Mouse (Mus musculus) intestine, embryonic 14.5 days (tissue): ENCODE data around the gene Gm42791. TPM values are rescaled to one million over a fixed set of nuclear protein-coding genes. Genes with fewer than 3 reads are reported as not detected.

Experiments used
- ATAC-seq: fragments of 200-750 bp; cut with Nextera tagmentation; replicated peaks from 2 replicates; pipeline ENCODE4 v1.8.0; 2017; ENCODE audit warnings: low read depth, moderate number of reproducible peaks, moderate TSS enrichment, moderate library complexity; ENCODE audit not compliant: low FRiP score, low TSS enrichment
- DNase-seq: peaks from one replicate; pipeline ENCODE4 v3.0.0-alpha.2; 2018; ENCODE audit warnings: low spot score
- H3K27ac ChIP-seq: fragments of 300-500 bp; sonication (generic); 2 replicates; pipeline ENCODE4 v1.5.1; 2014; ENCODE audit warnings: low read depth, mild to moderate bottlenecking, control low read depth
- H3K27me3 ChIP-seq: fragments of 300-500 bp; sonication (generic); replicated peaks from 2 replicates; pipeline ENCODE4 v1.6.1; 2014; ENCODE audit warnings: low read length, control low read depth; ENCODE audit not compliant: control insufficient read depth, insufficient read depth
- H3K36me3 ChIP-seq: fragments of 300-500 bp; sonication (generic); 2 replicates; pipeline ENCODE4 v1.6.1; 2014; ENCODE audit warnings: low read length, control low read depth; ENCODE audit not compliant: control insufficient read depth, insufficient read depth
- H3K4me1 ChIP-seq: fragments of 300-500 bp; sonication (generic); replicated peaks from 2 replicates; pipeline ENCODE4 v1.6.1; 2014; ENCODE audit warnings: low read length, control low read depth, mixed read lengths; ENCODE audit not compliant: control insufficient read depth, insufficient read depth
- H3K4me2 ChIP-seq: fragments of 300-500 bp; sonication (generic); 2 replicates; pipeline ENCODE4 v1.6.1; 2014; ENCODE audit warnings: low read length
- H3K4me3 ChIP-seq: fragments of 300-500 bp; sonication (generic); 2 replicates; pipeline ENCODE4 v1.5.1; 2014; ENCODE audit warnings: low read depth, low read length, control low read depth, mixed read lengths
- H3K9ac ChIP-seq: fragments of 300-500 bp; sonication (generic); 2 replicates; pipeline ENCODE4 v1.6.1; 2014; ENCODE audit warnings: mild to moderate bottlenecking, low read length
- H3K9me3 ChIP-seq: fragments of 300-500 bp; sonication (generic); 2 replicates; pipeline ENCODE4 v1.6.1; 2016; ENCODE audit warnings: low read length, control low read depth; ENCODE audit not compliant: control insufficient read depth
- WGBS: fragments of 180-500 bp; shearing (Covaris S2); extraction: QIAGEN DNeasy Blood & Tissue Kit; methylation state at CpG from one replicate; pipeline ENCODE4 v1.1.7; 2014; 5-methylcytosine and 5-hydroxymethylcytosine counted together
- polyA plus RNA-seq: library from polyadenylated mRNA; unstranded; fragments of >200 nt; fragmentation: Nextera tagmentation; extraction: Ambion mirVana; gene quantifications from 2 replicates; pipeline ENCODE4 v1.2.1, GENCODE M21; 2014

Gm42791 gene
- polyA plus RNA-seq, 1 experiment from 2014 or later, result 2.2 TPM

GRCm38 (mm10) chr5:148951360-148951759 lies 43.6 kb downstream of the Gm42791 start:
- H3K27ac ChIP-seq, result no peak overlapping the region
- DNase-seq (no peak), ATAC-seq (no peak)
- no peak overlapping the region for H3K4me2 ChIP-seq
- no peaks in the 10 kb centered on the region for H3K36me3 ChIP-seq
- no peak overlapping the region for H3K4me3 ChIP-seq
- no peaks in the 10 kb centered on the region for H3K9me3 ChIP-seq
- no peaks in the 10 kb centered on the region for H3K27me3 ChIP-seq
- H3K4me1 ChIP-seq, result peaks cover 6% of the 10 kb centered on the region; the same call in 1 of the 2 replicates
- no peak overlapping the region for H3K9ac ChIP-seq
- 94% methylated on average over 5 of the region's 5 CpGs for WGBS

- Histone ChIP-seq H3K27ac (peak overlapping the region; percentile 60), H3K9me3 (no peaks in the 10 kb centered on the region), H3K9ac (no peak overlapping the region), H3K4me1 (peaks cover 6% of the 10 kb centered on the region; the same call in 1 of the 2 replicates), H3K4me3 (no peak overlapping the region), H3K36me3 (no peaks in the 10 kb centered on the region), H3K27me3 (no peaks in the 10 kb centered on the region), H3K4me2 (no peak overlapping the region)
- ATAC-seq (peak; percentile 38; the same call in 1 of the 2 replicates), DNase-seq (no peak)
- WGBS, result 21% methylated on average over 15 of the region's 15 CpGs
Measured at GRCm38 (mm10) chr5:148950064-148950463, 44.9 kb downstream of the Gm42791 start.

GRCm38 (mm10) chr5:148948577-148948976 lies 46.4 kb downstream of the Gm42791 start:
- Histone ChIP-seq H3K9ac (no peak overlapping the region), H3K9me3 (no peaks in the 10 kb centered on the region), H3K4me3 (no peak overlapping the region), H3K36me3 (no peaks in the 10 kb centered on the region), H3K27ac (no peak overlapping the region), H3K27me3 (no peaks in the 10 kb centered on the region), H3K4me2 (no peak overlapping the region), H3K4me1 (peaks cover 6% of the 10 kb centered on the region; the same call in 1 of the 2 replicates)
- no peak for ATAC-seq
- no peak for DNase-seq
- WGBS, result 67% methylated on average over 9 of the region's 9 CpGs

- no peak overlapping the region for H3K4me2 ChIP-seq
- no peak for DNase-seq
- no peak overlapping the region for H3K4me3 ChIP-seq
- ATAC-seq, result no peak
- no peak overlapping the region for H3K9ac ChIP-seq
- no peak overlapping the region for H3K27ac ChIP-seq
- H3K27me3 ChIP-seq, result no peaks in the 10 kb centered on the region
- H3K9me3 ChIP-seq, result no peaks in the 10 kb centered on the region
- H3K4me1 ChIP-seq, result peaks cover 6% of the 10 kb centered on the region; the same call in 1 of the 2 replicates
- WGBS, result 79% methylated on average over 4 of the region's 4 CpGs
- no peaks in the 10 kb centered on the region for H3K36me3 ChIP-seq
Measured at GRCm38 (mm10) chr5:148947412-148947811, 47.5 kb downstream of the Gm42791 start.

GRCm38 (mm10) chr5:148946787-148947186 lies 48.2 kb downstream of the Gm42791 start:
- H3K36me3 ChIP-seq, result no peaks in the 10 kb centered on the region
- no peaks in the 10 kb centered on the region for H3K27me3 ChIP-seq
- no peak overlapping the region for H3K4me2 ChIP-seq
- 77% methylated on average over 5 of the region's 5 CpGs for WGBS
- no peak overlapping the region for H3K9ac ChIP-seq
- H3K4me3 ChIP-seq, result no peak overlapping the region
- peaks cover 6% of the 10 kb centered on the region; the same call in 1 of the 2 replicates for H3K4me1 ChIP-seq
- no peak overlapping the region for H3K27ac ChIP-seq
- ATAC-seq (no peak), DNase-seq (no peak)
- no peaks in the 10 kb centered on the region for H3K9me3 ChIP-seq

- Histone ChIP-seq H3K27me3 (no peaks in the 10 kb centered on the region), H3K4me2 (no peak overlapping the region), H3K4me1 (peaks cover 5% of the 10 kb centered on the region; the same call in 1 of the 2 replicates), H3K4me3 (no peak overlapping the region), H3K27ac (no peak overlapping the region), H3K36me3 (no peaks in the 10 kb centered on the region), H3K9ac (no peak overlapping the region), H3K9me3 (no peaks in the 10 kb centered on the region)
- DNase-seq, result no peak
- 85% methylated on average over 2 of the region's 2 CpGs for WGBS
- ATAC-seq, result no peak
Measured at GRCm38 (mm10) chr5:148945735-148946134, 49.2 kb downstream of the Gm42791 start.

GRCm38 (mm10) chr5:148944024-148944423 lies 50.9 kb downstream of the Gm42791 start:
- DNase-seq (no peak), ATAC-seq (peak; percentile 63; the same call in 1 of the 2 replicates)
- H3K27ac ChIP-seq, result no peak overlapping the region
- H3K36me3 ChIP-seq, result no peaks in the 10 kb centered on the region
- no peaks in the 10 kb centered on the region for H3K4me1 ChIP-seq
- H3K27me3 ChIP-seq, result no peaks in the 10 kb centered on the region
- WGBS, result 31% methylated on average over 8 of the region's 8 CpGs
- no peak overlapping the region; the same call in none of the 2 replicates for H3K4me2 ChIP-seq
- H3K9me3 ChIP-seq, result no peaks in the 10 kb centered on the region
- H3K9ac ChIP-seq, result no peak overlapping the region
- H3K4me3 ChIP-seq, result 0 out of 2 replicates have a peak overlapping the region, but pooled peaks have one; percentile 7

GRCm38 (mm10) chr5:148943444-148943843 lies 51.5 kb downstream of the Gm42791 start:
- Histone ChIP-seq H3K27ac (no peak overlapping the region), H3K9me3 (no peaks in the 10 kb centered on the region), H3K27me3 (no peaks in the 10 kb centered on the region), H3K36me3 (no peaks in the 10 kb centered on the region), H3K4me2 (no peak overlapping the region; the same call in 1 of the 2 replicates), H3K4me1 (no peaks in the 10 kb centered on the region), H3K9ac (no peak overlapping the region), H3K4me3 (no peak overlapping the region)
- ATAC-seq (0 out of 2 replicates have a peak, but pooled peaks have one; percentile 17), DNase-seq (no peak)
- 79% methylated on average over 10 of the region's 10 CpGs for WGBS

GRCm38 (mm10) chr5:148942957-148943356 lies 52.0 kb downstream of the Gm42791 start:
- DNase-seq (no peak), ATAC-seq (no peak)
- Histone ChIP-seq H3K4me3 (no peak overlapping the region), H3K4me2 (no peak overlapping the region), H3K27me3 (no peaks in the 10 kb centered on the region), H3K9me3 (no peaks in the 10 kb centered on the region), H3K4me1 (no peaks in the 10 kb centered on the region), H3K36me3 (no peaks in the 10 kb centered on the region), H3K9ac (no peak overlapping the region), H3K27ac (no peak overlapping the region)
- WGBS, result 71% methylated on average over 11 of the region's 11 CpGs
